Mouse (Mus musculus) C2C12 (cell line): ENCODE results near the gene Entpd3. TPM values are rescaled to one million over a fixed set of nuclear protein-coding genes. Genes with fewer than 3 reads are reported as not detected.

Experiments used
- H3K27me3 ChIP-seq: one replicate; pipeline ENCODE4 v1.6.1; 2011; ENCODE audit not compliant: control insufficient read depth, insufficient read depth, insufficient read length
- H3K36me3 ChIP-seq: one replicate; pipeline ENCODE4 v1.6.1; 2011; ENCODE audit not compliant: control insufficient read depth, insufficient read depth
- H3K4me3 ChIP-seq: one replicate; pipeline ENCODE4 v1.5.1; 2011; ENCODE audit warnings: mild to moderate bottlenecking, control low read depth; ENCODE audit not compliant: poor library complexity, insufficient read depth, severe bottlenecking
- H3K79me2 ChIP-seq: one replicate; pipeline ENCODE4 v1.6.1; 2011; ENCODE audit not compliant: control insufficient read depth, insufficient read depth
- H3K79me3 ChIP-seq: one replicate; pipeline ENCODE4 v1.6.1; 2011; ENCODE audit warnings: low read depth, control low read depth
- H3ac ChIP-seq: one replicate; pipeline ENCODE3; 2011; ENCODE audit warnings: low read depth; ENCODE audit not compliant: control insufficient read depth, insufficient read length
- CEBPB ChIP-seq: IDR thresholded peaks from one replicate; pipeline ENCODE4 v1.6.1; 2011; ENCODE audit warnings: low read depth, mild to moderate bottlenecking, control low read depth, moderate library complexity
- CTCF ChIP-seq: IDR thresholded peaks from one replicate; pipeline ENCODE4 v1.5.1; 2011; ENCODE audit not compliant: control insufficient read depth, insufficient read depth, insufficient read length
- FOSL1 ChIP-seq: IDR thresholded peaks from one replicate; pipeline ENCODE4 v1.8.0; 2011; ENCODE audit warnings: mild to moderate bottlenecking, low read length; ENCODE audit not compliant: poor library complexity, insufficient read depth, severe bottlenecking
- MAX ChIP-seq: IDR thresholded peaks from one replicate; pipeline ENCODE4 v1.6.1; 2011; ENCODE audit warnings: mild to moderate bottlenecking, control low read depth
- MYOD1 ChIP-seq: IDR thresholded peaks from one replicate; pipeline ENCODE4 v1.6.1; 2011; ENCODE audit warnings: low read depth; ENCODE audit not compliant: control insufficient read depth, insufficient read length
- MYOG ChIP-seq: IDR thresholded peaks from one replicate; pipeline ENCODE4 v1.6.1; 2011; ENCODE audit not compliant: control insufficient read depth, insufficient read length; ENCODE audit errors: extremely low read depth
- USF1 ChIP-seq: IDR thresholded peaks from one replicate; pipeline ENCODE4 v1.6.1; 2011; ENCODE audit warnings: low read depth, mild to moderate bottlenecking, control low read depth, moderate library complexity
- polyA plus RNA-seq: library from polyadenylated mRNA; unstranded; fragments of >200 nt; fragmentation: generic; extraction: Trizol; gene quantifications from one replicate; pipeline ENCODE4 v1.2.1, GENCODE M21; 2012; ENCODE audit warnings: missing spikeins

The Entpd3 gene
- polyA plus RNA-seq, 1 experiment: 0.02 TPM

GRCm38 (mm10) chr9:120497983-120498382, 41.6 kb upstream of the Entpd3 start:
- Histone ChIP-seq H3K79me2 (peaks cover 12% of the 10 kb centered on the region), H3K36me3 (peaks cover 18% of the 10 kb centered on the region), H3K79me3 (no peaks in the 10 kb centered on the region), H3ac (no peak overlapping the region), H3K27me3 (peaks cover 4% of the 10 kb centered on the region), H3K4me3 (no peak overlapping the region)
- TF ChIP-seq MYOG (no peak), USF1 (no peak), FOSL1 (no peak), CEBPB (no peak), CTCF (no peak), MYOD1 (no peak), MAX (no peak)

GRCm38 (mm10) chr9:120501191-120501902, 38.3 kb upstream of the Entpd3 start:
- Histone ChIP-seq H3ac (no peak overlapping the region), H3K36me3 (no peaks in the 10 kb centered on the region)
- TF ChIP-seq CEBPB: no peak
- no peak for TF ChIP-seq MAX
- peak; percentile 39 for TF ChIP-seq CTCF
- no peak for TF ChIP-seq USF1
- no peak for TF ChIP-seq MYOG
- TF ChIP-seq MYOD1: no peak

GRCm38 (mm10) chr9:120502013-120502412, 37.6 kb upstream of the Entpd3 start:
- no peaks in the 10 kb centered on the region for H3K36me3 ChIP-seq
- no peaks in the 10 kb centered on the region for H3K79me2 ChIP-seq
- peak; percentile 51 for TF ChIP-seq MAX
- peak; percentile 43 for TF ChIP-seq CTCF
- TF ChIP-seq MYOG: no peak
- no peaks in the 10 kb centered on the region for H3K79me3 ChIP-seq
- H3ac ChIP-seq: no peak overlapping the region
- no peak overlapping the region for H3K4me3 ChIP-seq
- peaks cover 4% of the 10 kb centered on the region for H3K27me3 ChIP-seq

More at GRCm38 (mm10) chr9:120501191-120501902, 38.3 kb upstream of the Entpd3 start:
- Histone ChIP-seq H3K4me3 (no peak overlapping the region), H3K27me3 (peaks cover 4% of the 10 kb centered on the region), H3K79me3 (no peaks in the 10 kb centered on the region), H3K79me2 (no peaks in the 10 kb centered on the region)

GRCm38 (mm10) chr9:120504423-120504822, 35.2 kb upstream of the Entpd3 start:
- TF ChIP-seq MAX (no peak), CEBPB (no peak), USF1 (no peak), MYOG (no peak)
- peaks cover 7% of the 10 kb centered on the region for H3K27me3 ChIP-seq
- H3K36me3 ChIP-seq: no peaks in the 10 kb centered on the region
- H3K4me3 ChIP-seq: no peak overlapping the region
- no peaks in the 10 kb centered on the region for H3K79me2 ChIP-seq
- no peak overlapping the region for H3ac ChIP-seq
- H3K79me3 ChIP-seq: no peaks in the 10 kb centered on the region

GRCm38 (mm10) chr9:120511781-120512180, 27.8 kb upstream of the Entpd3 start:
- peaks cover 3% of the 10 kb centered on the region for H3K27me3 ChIP-seq
- H3K79me3 ChIP-seq: no peaks in the 10 kb centered on the region
- TF ChIP-seq MYOD1 (no peak), MYOG (no peak), CEBPB (no peak), MAX (no peak), CTCF (no peak), FOSL1 (no peak), USF1 (no peak)
- H3K79me2 ChIP-seq: no peaks in the 10 kb centered on the region
- no peak overlapping the region for H3K4me3 ChIP-seq
- H3K36me3 ChIP-seq: no peaks in the 10 kb centered on the region
- H3ac ChIP-seq: no peak overlapping the region

- Histone ChIP-seq H3ac (no peak overlapping the region), H3K27me3 (no peaks in the 10 kb centered on the region), H3K36me3 (no peaks in the 10 kb centered on the region), H3K79me3 (no peaks in the 10 kb centered on the region), H3K79me2 (no peaks in the 10 kb centered on the region), H3K4me3 (no peak overlapping the region)
- TF ChIP-seq CTCF: no peak
- no peak for TF ChIP-seq MAX
- TF ChIP-seq MYOD1: no peak
- TF ChIP-seq USF1: no peak
- no peak for TF ChIP-seq FOSL1
- no peak for TF ChIP-seq MYOG
- no peak for TF ChIP-seq CEBPB
These were observed 22.9 kb upstream of the Entpd3 start for GRCm38 (mm10) chr9:120516720-120517119.
